Mouse (Mus musculus) lung, embryonic 14.5 days (tissue): ENCODE data around the gene Lrrc41. TPM values are rescaled to one million over a fixed set of nuclear protein-coding genes. Genes with fewer than 3 reads are reported as not detected.

ENCODE experiments used
- ATAC-seq: fragments of 200-750 bp; cut with Nextera tagmentation; 2 replicates; pipeline ENCODE4 v1.8.0; 2017; ENCODE audit warnings: mild to moderate bottlenecking, moderate TSS enrichment, moderate library complexity; ENCODE audit not compliant: insufficient read depth
- DNase-seq: peaks from one replicate; pipeline ENCODE4 v3.0.0-alpha.2; 2015
- H3K27ac ChIP-seq: fragments of 300-500 bp; sonication (generic); 2 replicates; pipeline ENCODE4 v1.5.1; 2014; ENCODE audit warnings: low read depth, mild to moderate bottlenecking, moderate library complexity
- H3K27me3 ChIP-seq: fragments of 300-500 bp; sonication (generic); 2 replicates; pipeline ENCODE4 v1.6.1; 2014; ENCODE audit warnings: low read length, control low read depth; ENCODE audit not compliant: insufficient read depth
- H3K36me3 ChIP-seq: fragments of 300-500 bp; sonication (generic); 2 replicates; pipeline ENCODE4 v1.6.1; 2014; ENCODE audit warnings: control low read depth; ENCODE audit not compliant: insufficient read depth
- H3K4me1 ChIP-seq: fragments of 300-500 bp; sonication (generic); 2 replicates; pipeline ENCODE4 v1.6.1; 2014; ENCODE audit warnings: antibody characterized with exemption, control low read depth; ENCODE audit not compliant: insufficient read depth
- H3K4me2 ChIP-seq: fragments of 300-500 bp; sonication (generic); 2 replicates; pipeline ENCODE4 v1.6.1; 2014; ENCODE audit warnings: mild to moderate bottlenecking
- H3K4me3 ChIP-seq: fragments of 300-500 bp; sonication (generic); 2 replicates; pipeline ENCODE4 v1.5.1; 2014; ENCODE audit warnings: low read depth, low read length
- H3K9ac ChIP-seq: fragments of 300-500 bp; sonication (generic); 2 replicates; pipeline ENCODE4 v1.6.1; 2014
- H3K9me3 ChIP-seq: fragments of 300-500 bp; sonication (generic); 2 replicates; pipeline ENCODE4 v1.6.1; 2016; ENCODE audit warnings: low read depth, low read length, control low read depth
- CTCF ChIP-seq: IDR thresholded peaks from 2 replicates; pipeline ENCODE4 v1.5.1; 2016; ENCODE audit warnings: antibody characterized with exemption, low read depth
- WGBS: fragments of 180-500 bp; shearing (Covaris S2); extraction: QIAGEN DNeasy Blood & Tissue Kit; methylation state at CpG from one replicate; pipeline ENCODE4 v1.1.7; 2014; 5-methylcytosine and 5-hydroxymethylcytosine counted together
- polyA plus RNA-seq: library from polyadenylated mRNA; unstranded; fragments of >200 nt; fragmentation: Nextera tagmentation; extraction: Ambion mirVana; gene quantifications from 2 replicates; pipeline ENCODE4 v1.2.1, GENCODE M21; 2014

The Lrrc41 gene
- polyA plus RNA-seq, 1 experiment from 2014 or later: 82.6 TPM

GRCm38 (mm10) chr4:116137421-116137996 lies 62.4 kb downstream of the Lrrc41 start:
- DNase-seq: no peak
- WGBS: 45% methylated on average over 13 of the region's 13 CpGs
- Histone ChIP-seq H3K9ac (no peak overlapping the region), H3K4me1 (no peaks in the 10 kb centered on the region), H3K27ac (no peak overlapping the region), H3K27me3 (no peaks in the 10 kb centered on the region), H3K9me3 (no peaks in the 10 kb centered on the region), H3K4me2 (no peak overlapping the region), H3K4me3 (no peak overlapping the region), H3K36me3 (no peaks in the 10 kb centered on the region)
- TF ChIP-seq CTCF: no peak
- no peak for ATAC-seq

- H3K9ac ChIP-seq: no peak overlapping the region
- no peaks in the 10 kb centered on the region for H3K9me3 ChIP-seq
- H3K27me3 ChIP-seq: peaks cover 7% of the 10 kb centered on the region; the same call in 1 of the 2 replicates
- ATAC-seq: no peak
- no peaks in the 10 kb centered on the region for H3K36me3 ChIP-seq
- 74% methylated on average over 7 of the region's 7 CpGs for WGBS
- DNase-seq: no peak
- no peak overlapping the region for H3K4me2 ChIP-seq
- no peak for TF ChIP-seq CTCF
- H3K27ac ChIP-seq: no peak overlapping the region
- H3K4me1 ChIP-seq: peaks cover 5% of the 10 kb centered on the region; the same call in 1 of the 2 replicates
- H3K4me3 ChIP-seq: no peak overlapping the region
Observed at GRCm38 (mm10) chr4:116140801-116141574, 65.9 kb downstream of the Lrrc41 start.

- H3K9me3 ChIP-seq: no peaks in the 10 kb centered on the region
- peaks cover 7% of the 10 kb centered on the region; the same call in 1 of the 2 replicates for H3K27me3 ChIP-seq
- no peaks in the 10 kb centered on the region for H3K36me3 ChIP-seq
- WGBS: 68% methylated on average over 1 of the region's 1 CpGs
- no peak overlapping the region for H3K9ac ChIP-seq
- DNase-seq (no peak), ATAC-seq (no peak)
- H3K4me1 ChIP-seq: peaks cover 5% of the 10 kb centered on the region; the same call in 1 of the 2 replicates
- TF ChIP-seq CTCF: no peak
- H3K4me2 ChIP-seq: no peak overlapping the region
- H3K4me3 ChIP-seq: no peak overlapping the region
- no peak overlapping the region for H3K27ac ChIP-seq
Observed at GRCm38 (mm10) chr4:116141736-116142135, 66.7 kb downstream of the Lrrc41 start.

- WGBS: 77% methylated on average over 7 of the region's 7 CpGs
Observed at GRCm38 (mm10) chr4:116142269-116142668, 67.2 kb downstream of the Lrrc41 start.

GRCm38 (mm10) chr4:116143317-116143811 lies 68.3 kb downstream of the Lrrc41 start:
- peaks cover 7% of the 10 kb centered on the region; the same call in 1 of the 2 replicates for H3K27me3 ChIP-seq
- ATAC-seq (peak; percentile 25; the same call in 1 of the 2 replicates), DNase-seq (no peak)
- no peaks in the 10 kb centered on the region for H3K36me3 ChIP-seq
- no peak for TF ChIP-seq CTCF
- H3K4me1 ChIP-seq: peaks cover 5% of the 10 kb centered on the region; the same call in 1 of the 2 replicates
- H3K9me3 ChIP-seq: no peaks in the 10 kb centered on the region
- peak overlapping the region; percentile 95 for H3K4me2 ChIP-seq
- H3K9ac ChIP-seq: peak overlapping the region; percentile 16; the same call in 1 of the 2 replicates
- WGBS: 4% methylated on average over 7 of the region's 7 CpGs
- H3K4me3 ChIP-seq: peak overlapping the region; percentile 54
- no peak overlapping the region for H3K27ac ChIP-seq

More at GRCm38 (mm10) chr4:116142269-116142668, 67.2 kb downstream of the Lrrc41 start:
- Histone ChIP-seq H3K9ac (no peak overlapping the region), H3K27ac (no peak overlapping the region), H3K9me3 (no peaks in the 10 kb centered on the region), H3K4me1 (peaks cover 5% of the 10 kb centered on the region; the same call in 1 of the 2 replicates), H3K36me3 (no peaks in the 10 kb centered on the region), H3K27me3 (peaks cover 7% of the 10 kb centered on the region; the same call in 1 of the 2 replicates), H3K4me2 (no peak overlapping the region), H3K4me3 (no peak overlapping the region)
- TF ChIP-seq CTCF: no peak
- no peak for ATAC-seq
- no peak for DNase-seq

DNA sequence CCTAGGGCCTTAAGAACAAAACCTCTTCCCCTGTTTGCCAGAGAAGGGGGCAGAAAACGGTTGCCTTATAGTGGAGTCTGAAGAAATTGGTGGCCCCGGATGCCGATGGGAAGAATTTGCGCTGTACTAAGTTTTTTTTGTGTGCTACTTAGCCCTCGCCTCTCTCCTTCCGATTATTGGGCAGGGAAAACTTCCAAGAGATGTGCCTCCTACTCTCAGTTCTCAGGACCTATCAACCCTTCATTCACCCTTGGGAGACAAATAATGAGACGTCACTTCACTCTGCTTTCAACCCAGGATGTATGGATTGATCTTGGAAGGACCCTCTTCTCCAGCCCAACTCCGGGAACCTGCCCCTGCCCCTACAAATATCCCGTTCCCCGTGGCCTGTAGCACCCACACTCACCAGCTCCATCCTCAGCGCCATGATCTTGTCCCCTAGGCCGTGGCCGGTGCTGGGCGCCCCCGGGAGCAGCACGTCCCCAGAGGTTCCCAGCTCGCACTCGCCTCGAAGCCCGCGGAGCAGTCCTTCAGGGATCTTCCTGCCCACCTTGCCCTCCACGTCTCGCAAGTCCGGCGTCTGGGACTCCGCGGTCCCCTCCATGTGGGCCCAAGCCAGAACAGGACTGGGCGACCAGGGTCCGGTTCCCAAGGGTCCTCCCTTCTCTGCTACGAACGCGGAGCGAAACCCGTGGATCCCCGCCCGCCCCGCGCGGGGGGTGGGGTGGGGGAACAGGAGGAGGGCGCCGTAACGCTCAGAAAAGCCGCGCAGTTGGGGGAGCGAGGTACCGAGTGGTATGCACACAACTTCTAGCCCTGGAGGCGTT lies 69.0 kb downstream of the Lrrc41 start:
- Histone ChIP-seq H3K9ac (peak overlapping the region; percentile 57), H3K27me3 (peaks cover 7% of the 10 kb centered on the region; the same call in 1 of the 2 replicates), H3K4me2 (peak overlapping the region; percentile 95), H3K36me3 (no peaks in the 10 kb centered on the region), H3K9me3 (no peaks in the 10 kb centered on the region), H3K4me3 (peak overlapping the region; percentile 54), H3K27ac (no peak overlapping the region), H3K4me1 (peaks cover 5% of the 10 kb centered on the region; the same call in 1 of the 2 replicates)
- DNase-seq (peak; percentile 78), ATAC-seq (peak; percentile 83)
- TF ChIP-seq CTCF: no peak
- WGBS: under 1% methylated on average over 47 of the region's 47 CpGs

Other genes with a start within 250 kb of the Lrrc41 start
- 9.6 and 11.5 TPM in 2 replicates for gene Mob3c, start 247.2 kb upstream of the Lrrc41 start, polyA plus RNA-seq
- 19.4 and 19.8 TPM in 2 replicates for gene Mknk1, start 236.1 kb upstream of the Lrrc41 start, polyA plus RNA-seq
- not detected in 2 replicates for gene Kncn, start 190.9 kb upstream of the Lrrc41 start, polyA plus RNA-seq
- gene 6430628N08Rik, start 184.6 kb upstream of the Lrrc41 start, polyA plus RNA-seq: not detected in 2 replicates
- not detected in 2 replicates for gene Dmbx1, start 135.3 kb upstream of the Lrrc41 start, polyA plus RNA-seq
- gene Faah, start 57.3 kb upstream of the Lrrc41 start, polyA plus RNA-seq: 6.3 and 8.0 TPM in 2 replicates
- gene Nsun4, start 21.4 kb upstream of the Lrrc41 start, polyA plus RNA-seq: 21.9 and 24.5 TPM in 2 replicates
- gene Uqcrh, start 198 bp upstream of the Lrrc41 start, polyA plus RNA-seq: 466 and 476 TPM in 2 replicates
- 35.9 and 43.2 TPM in 2 replicates for gene Rad54l, start 48.4 kb downstream of the Lrrc41 start, polyA plus RNA-seq
- gene Pomgnt1, start 48.6 kb downstream of the Lrrc41 start, polyA plus RNA-seq: 63.3 and 66.5 TPM in 2 replicates
- gene Lurap1, start 76.1 kb downstream of the Lrrc41 start, polyA plus RNA-seq: 2.5 and 3.4 TPM in 2 replicates
- gene Tspan1, start 92.3 kb downstream of the Lrrc41 start, polyA plus RNA-seq: 7.0 and 7.5 TPM in 2 replicates
- gene 1700042G07Rik, start 98.1 kb downstream of the Lrrc41 start, polyA plus RNA-seq: not detected in 2 replicates
- gene Gm49337, start 98.1 kb downstream of the Lrrc41 start, polyA plus RNA-seq: not detected in 2 replicates
- 26.4 and 28.7 TPM in 2 replicates for gene Pik3r3, start 146.3 kb downstream of the Lrrc41 start, polyA plus RNA-seq